Mouse (Mus musculus): ENCODE results near the gene Gpr1. TPM values are rescaled to one million over a fixed set of nuclear protein-coding genes. Genes with fewer than 3 reads are reported as not detected.

The Gpr1 gene
- total and polyA plus RNA-seq, 3 experiments: not detected

DNA sequence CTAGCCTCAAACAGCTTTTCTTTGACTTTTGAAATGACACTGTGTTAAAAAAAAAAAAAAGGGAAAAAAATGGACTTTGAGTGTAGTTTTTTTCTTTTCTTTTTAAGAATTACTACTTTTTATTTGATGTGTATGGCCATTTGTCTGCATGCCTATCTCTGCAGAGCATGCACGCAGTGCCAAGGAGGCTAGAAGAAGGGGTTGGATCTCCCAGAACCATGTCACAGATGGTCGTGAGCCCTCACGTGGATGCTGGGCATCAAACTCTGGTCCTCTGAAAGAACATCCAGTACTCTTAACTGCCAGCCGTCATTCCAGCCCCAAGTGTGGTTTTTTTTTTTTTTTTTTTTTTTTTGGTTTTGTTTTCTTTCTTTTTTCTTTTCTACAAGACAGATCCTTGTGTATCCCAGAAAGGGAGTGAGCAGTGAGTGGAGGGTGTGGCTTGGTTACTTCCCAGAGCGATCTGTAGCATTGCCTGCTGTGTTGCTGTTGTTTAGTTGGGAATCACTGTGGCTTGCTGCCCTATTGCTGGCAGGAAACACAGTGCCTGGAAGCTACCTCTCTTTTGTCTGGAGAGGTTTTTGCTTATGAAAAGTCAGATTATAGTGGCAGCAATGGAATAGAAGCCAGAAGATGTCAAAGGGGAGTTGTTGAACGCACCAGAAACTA lies 4.3 kb downstream of the Gpr1 start:
- Histone ChIP-seq H3K9ac (ENCODE audit: insufficient read depth, low read depth) (no peak overlapping the region), H3K36me3 (replicated peaks in 1 of 2; ENCODE audit: control insufficient read depth in 1 of 2, insufficient read depth in 1 of 2, low read length in 1 of 2) (no peaks in the 10 kb centered on the region), H3K79me2 (replicated peaks; ENCODE audit: control insufficient read depth, extremely low read depth, insufficient read depth, poor library complexity, severe bottlenecking) (no peaks in the 10 kb centered on the region), H3K9me3 (replicated peaks; ENCODE audit: low read length) (no peaks in the 10 kb centered on the region), H3K27me3 (replicated peaks) (no peaks in the 10 kb centered on the region), H3K4me1 (ENCODE audit: control insufficient read depth in 1 of 2, insufficient read depth in 2 of 2) (peaks cover 0 to 1% of the 10 kb centered on the region in 2 experiments; a peak in 2 of 4 replicates), H3K4me3 (replicated peaks in 1 of 3; ENCODE audit: low read depth in 2 of 3, low read length in 2 of 3, poor library complexity in 1 of 3) (no peak overlapping the region), H3K4me2 (ENCODE audit: insufficient read depth, low read depth, poor library complexity, severe bottlenecking) (no peak overlapping the region), H3K27ac (ENCODE audit: insufficient read depth, low read depth) (no peak overlapping the region)
- DNase-seq (ENCODE audit: extremely low read depth): no peak
- dilution Hi-C loops (cut with MboI; ENCODE audit: extremely low pct_ligation_motif_present, extremely low pct_unique_long_range_greater_than_20kb, low sequenced_read_pairs): no loop called here
- in situ Hi-C loops (cut with MboI; ENCODE audit: low pct_ligation_motif_present, low pct_unique_long_range_greater_than_20kb, low sequenced_read_pairs): no loop called here
- no peak for TF ChIP-seq CTCF (conservative IDR thresholded peaks at IDR 0.05 in 1 of 2, IDR thresholded peaks at IDR 0.05 in 1 of 2; ENCODE audit: low read depth in 2 of 2, low read length in 2 of 2)
- no peak for TF ChIP-seq SMC3 (IDR thresholded peaks at IDR 0.05; ENCODE audit: low read depth, low read length)
- TF ChIP-seq PAX5 (IDR thresholded peaks at IDR 0.05; ENCODE audit: low read length): no peak
- TF ChIP-seq MAX (IDR thresholded peaks at IDR 0.05; ENCODE audit: low read length): no peak
- no peak for TF ChIP-seq ETS1 (conservative IDR thresholded peaks at IDR 0.05; ENCODE audit: low read depth, low read length)
- TF ChIP-seq JUND (conservative IDR thresholded peaks at IDR 0.05; ENCODE audit: low read depth, low read length): no peak
- TF ChIP-seq CHD2 (IDR thresholded peaks at IDR 0.05; ENCODE audit: low read length): no peak
- no peak for TF ChIP-seq IRF4 (IDR thresholded peaks at IDR 0.05; ENCODE audit: low read depth, low read length)
- TF ChIP-seq EP300 (IDR thresholded peaks at IDR 0.05; ENCODE audit: low read length): no peak
- TF ChIP-seq TCF12 (IDR thresholded peaks at IDR 0.05; ENCODE audit: low read depth, low read length): no peak
- no peak for TF ChIP-seq ZMIZ1 (IDR thresholded peaks at IDR 0.05; ENCODE audit: low read depth, low read length)
- TF ChIP-seq ELF1 (IDR thresholded peaks at IDR 0.05; ENCODE audit: low read depth, low read length): no peak
- no peak for TF ChIP-seq MEF2A (IDR thresholded peaks at IDR 0.05; ENCODE audit: borderline replicate concordance, low read depth, low read length)
- no peak for TF ChIP-seq TBP (conservative IDR thresholded peaks at IDR 0.05; ENCODE audit: low read depth, low read length)
- TF ChIP-seq MXI1 (IDR thresholded peaks at IDR 0.05; ENCODE audit: low read depth, low read length): no peak

DNA sequence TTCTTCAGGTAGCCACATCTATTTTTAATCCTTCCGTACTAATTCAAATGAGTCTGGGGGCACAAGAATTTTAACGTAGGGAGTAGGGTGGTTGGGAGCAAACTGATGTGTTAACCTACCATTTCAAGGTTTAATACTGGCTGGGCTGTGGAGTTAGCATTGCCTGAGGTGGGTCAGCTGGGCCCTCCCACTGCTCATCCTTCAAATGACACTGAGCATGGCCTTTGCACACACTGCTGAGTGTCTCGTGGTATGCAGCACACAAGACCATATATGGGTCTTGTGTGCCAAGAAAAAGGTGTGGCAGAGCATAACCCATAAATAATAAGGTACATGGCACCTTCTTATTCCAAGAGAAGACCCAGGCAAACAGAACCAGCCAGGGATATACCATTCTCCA lies 6.7 kb downstream of the Gpr1 start:
- Histone ChIP-seq H3K9ac (ENCODE audit: insufficient read depth, low read depth) (no peak overlapping the region), H3K27me3 (replicated peaks) (no peaks in the 10 kb centered on the region), H3K9me3 (replicated peaks; ENCODE audit: low read length) (no peaks in the 10 kb centered on the region), H3K4me1 (ENCODE audit: control insufficient read depth in 1 of 2, insufficient read depth in 2 of 2) (peaks cover 8 to 20% of the 10 kb centered on the region in 2 experiments; a peak in 3 of 4 replicates), H3K36me3 (replicated peaks in 1 of 2; ENCODE audit: control insufficient read depth in 1 of 2, insufficient read depth in 1 of 2, low read length in 1 of 2) (no peaks in the 10 kb centered on the region), H3K79me2 (replicated peaks; ENCODE audit: control insufficient read depth, extremely low read depth, insufficient read depth, poor library complexity, severe bottlenecking) (no peaks in the 10 kb centered on the region), H3K4me2 (ENCODE audit: insufficient read depth, low read depth, poor library complexity, severe bottlenecking) (no peak overlapping the region), H3K27ac (ENCODE audit: insufficient read depth, low read depth) (no peak overlapping the region), H3K4me3 (replicated peaks in 1 of 3; ENCODE audit: low read depth in 2 of 3, low read length in 2 of 3, poor library complexity in 1 of 3) (no peak overlapping the region)
- DNase-seq (ENCODE audit: extremely low read depth): no peak
- in situ Hi-C loops (cut with MboI; ENCODE audit: low pct_ligation_motif_present, low pct_unique_long_range_greater_than_20kb, low sequenced_read_pairs) (no loop called here), dilution Hi-C loops (cut with MboI; ENCODE audit: extremely low pct_ligation_motif_present, extremely low pct_unique_long_range_greater_than_20kb, low sequenced_read_pairs) (no loop called here)
- TF ChIP-seq EP300 (IDR thresholded peaks at IDR 0.05; ENCODE audit: low read length) (no peak), MAFK (IDR thresholded peaks at IDR 0.05; ENCODE audit: insufficient replicate concordance, low read length) (no peak), SIN3A (IDR thresholded peaks at IDR 0.05; ENCODE audit: low read length) (no peak), CHD2 (IDR thresholded peaks at IDR 0.05; ENCODE audit: low read length) (no peak), MEF2A (IDR thresholded peaks at IDR 0.05; ENCODE audit: borderline replicate concordance, low read depth, low read length) (no peak), UBTF (IDR thresholded peaks at IDR 0.05; ENCODE audit: low read depth, low read length) (no peak), HCFC1 (IDR thresholded peaks at IDR 0.05; ENCODE audit: low read depth, low read length) (no peak), KAT2A (IDR thresholded peaks at IDR 0.05; ENCODE audit: insufficient replicate concordance, low read length) (no peak)

All from CH12.LX (cell line).